Mouse (Mus musculus) G1E (cell line): ENCODE results near the gene Pgm5. TPM values are rescaled to one million over a fixed set of nuclear protein-coding genes. Genes with fewer than 3 reads are reported as not detected.

Experiments
- ATAC-seq: 2 replicates; pipeline ENCODE4 v1.8.0; 2016; ENCODE audit warnings: mild to moderate bottlenecking; ENCODE audit not compliant: insufficient number of reproducible peaks, poor library complexity, low FRiP score, severe bottlenecking; ENCODE audit errors: extremely low read depth
- DNase-seq: peaks from one replicate; pipeline ENCODE4 v3.0.0; 2012; ENCODE audit warnings: low spot score
- H3K27me3 ChIP-seq: 2 replicates; pipeline ENCODE4 v1.6.1; 2012; ENCODE audit warnings: mild to moderate bottlenecking, low read length, inconsistent platforms; ENCODE audit not compliant: insufficient read depth
- H3K36me3 ChIP-seq: replicated peaks from 2 replicates; pipeline ENCODE3; 2012; ENCODE audit warnings: mild to moderate bottlenecking, inconsistent platforms
- H3K4me1 ChIP-seq: 2 replicates; pipeline ENCODE4 v1.6.1; 2012; ENCODE audit warnings: low read depth, low read length, inconsistent platforms, mixed read lengths; ENCODE audit not compliant: insufficient read depth
- H3K4me3 ChIP-seq: 2 replicates; pipeline ENCODE4 v1.5.1; 2012; ENCODE audit warnings: low read depth, mild to moderate bottlenecking, inconsistent platforms, low read length, moderate library complexity, mixed read lengths
- H3K9me3 ChIP-seq: replicated peaks from 2 replicates; pipeline ENCODE4 v1.6.1; 2012; ENCODE audit warnings: inconsistent platforms
- CTCF ChIP-seq: IDR thresholded peaks from 2 replicates; pipeline ENCODE4 v1.5.1; 2012; ENCODE audit warnings: low read depth, low read length, inconsistent platforms, mixed read lengths
- GATA1 ChIP-seq: IDR thresholded peaks from 2 replicates; pipeline ENCODE4 v1.6.1; 2012; ENCODE audit warnings: borderline replicate concordance, low read length, inconsistent platforms, mixed read lengths
- GATA2 ChIP-seq: IDR thresholded peaks from 2 replicates; pipeline ENCODE4 v1.6.1; 2012; ENCODE audit warnings: low read depth, low read length, inconsistent platforms, borderline replicate concordance
- POLR2AphosphoS5 ChIP-seq: IDR thresholded peaks from 2 replicates; pipeline ENCODE4 v1.6.1; 2012; ENCODE audit warnings: low read depth, low read length, inconsistent platforms; ENCODE audit not compliant: insufficient replicate concordance
- TAL1 ChIP-seq: conservative IDR thresholded peaks from 2 replicates; pipeline ENCODE4 v1.6.1; 2012; ENCODE audit warnings: low read depth, low read length, inconsistent platforms, mixed read lengths
- polyA plus RNA-seq: library from polyadenylated mRNA; stranded (reverse); fragments of >175 nt; gene quantifications from 2 replicates; pipeline ENCODE4 v1.2.3, GENCODE M21; 2012
- total RNA-seq, 2 experiments: library from RNA; stranded (forward) in 1 of 2; stranded (reverse) in 1 of 2; fragments of 200-1000 nt in 1 of 2; fragments of >200 nt in 1 of 2; fragmentation: Nextera tagmentation in 1 of 2; gene quantifications; 2 replicates each; pipeline ENCODE4 v1.2.3; 2014 to 2017

Gene Pgm5
- total and polyA plus RNA-seq, 3 experiments, result 0.16 TPM; not detected in 2

- H3K9me3 ChIP-seq, result no peaks in the 10 kb centered on the region
- no peaks in the 10 kb centered on the region for H3K36me3 ChIP-seq
- no peaks in the 10 kb centered on the region for H3K4me1 ChIP-seq
- DNase-seq, result no peak
- H3K4me3 ChIP-seq, result no peak overlapping the region
- no peaks in the 10 kb centered on the region for H3K27me3 ChIP-seq
- no peak for ATAC-seq
- no peak for TF ChIP-seq POLR2AphosphoS5
- no peak for TF ChIP-seq TAL1
- TF ChIP-seq GATA2, result no peak
- no peak for TF ChIP-seq CTCF
- TF ChIP-seq GATA1, result no peak
Observed at GRCm38 (mm10) chr19:24779996-24780395, 81.7 kb downstream of the Pgm5 start.

DNA sequence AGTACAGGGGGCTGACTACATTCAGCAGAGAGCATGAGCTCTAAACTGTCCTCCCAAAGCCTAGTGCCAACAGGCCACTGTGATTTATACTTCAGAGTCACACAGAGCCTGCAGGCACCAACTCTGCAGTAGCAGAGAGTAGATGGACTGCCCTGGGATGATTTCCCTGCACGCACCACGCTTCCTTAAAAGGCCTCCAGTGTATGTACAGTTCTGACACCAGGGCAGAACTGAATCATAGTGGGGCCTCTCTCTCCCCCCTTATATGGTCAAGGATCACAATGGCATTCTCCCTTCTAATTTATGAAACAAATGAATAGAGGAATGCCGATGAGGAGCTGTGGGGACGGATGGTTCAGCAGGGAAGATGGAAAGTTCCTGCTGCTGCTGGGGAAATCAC is 91.3 kb downstream of the Pgm5 start:
- Histone ChIP-seq H3K4me1 (no peaks in the 10 kb centered on the region), H3K9me3 (no peaks in the 10 kb centered on the region), H3K36me3 (no peaks in the 10 kb centered on the region), H3K27me3 (peaks cover 3% of the 10 kb centered on the region; the same call in 1 of the 2 replicates), H3K4me3 (no peak overlapping the region)
- no peak for DNase-seq
- TF ChIP-seq TAL1 (no peak), POLR2AphosphoS5 (no peak), CTCF (no peak), GATA2 (no peak), GATA1 (no peak)
- no peak for ATAC-seq

DNA sequence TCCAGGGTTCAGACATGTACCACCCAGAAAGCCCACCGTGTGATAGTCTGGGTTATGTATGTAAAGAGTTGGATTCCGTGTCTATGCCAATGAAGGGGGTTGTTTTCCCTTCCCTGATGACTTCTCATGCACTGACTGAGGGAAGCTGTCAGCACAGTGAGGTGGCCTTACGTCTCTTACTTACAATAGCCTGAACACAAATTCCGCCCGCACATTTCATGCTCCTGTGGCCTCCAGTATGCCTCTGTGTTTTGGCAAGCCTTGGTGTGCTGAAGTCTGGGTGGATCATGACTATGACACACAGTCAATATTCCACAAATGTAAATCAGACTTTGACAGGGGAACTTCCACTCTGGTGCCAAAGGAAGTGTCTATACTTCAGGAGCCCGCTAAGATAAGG is 94.3 kb downstream of the Pgm5 start:
- TF ChIP-seq TAL1 (no peak), GATA1 (no peak), POLR2AphosphoS5 (no peak), GATA2 (no peak), CTCF (no peak)
- Histone ChIP-seq H3K4me3 (no peak overlapping the region), H3K27me3 (no peaks in the 10 kb centered on the region), H3K36me3 (no peaks in the 10 kb centered on the region), H3K4me1 (no peaks in the 10 kb centered on the region), H3K9me3 (no peaks in the 10 kb centered on the region)
- ATAC-seq (no peak), DNase-seq (no peak)

GRCm38 (mm10) chr19:24762473-24763149 is 99.0 kb downstream of the Pgm5 start:
- TF ChIP-seq GATA2, result no peak
- no peak for TF ChIP-seq CTCF
- no peak for TF ChIP-seq TAL1
- no peak for TF ChIP-seq GATA1
- TF ChIP-seq POLR2AphosphoS5, result no peak
- Histone ChIP-seq H3K9me3 (no peaks in the 10 kb centered on the region), H3K36me3 (no peaks in the 10 kb centered on the region), H3K27me3 (peaks cover 3% of the 10 kb centered on the region; the same call in 1 of the 2 replicates), H3K4me3 (no peak overlapping the region), H3K4me1 (no peaks in the 10 kb centered on the region)
- ATAC-seq, result no peak
- DNase-seq, result no peak

DNA sequence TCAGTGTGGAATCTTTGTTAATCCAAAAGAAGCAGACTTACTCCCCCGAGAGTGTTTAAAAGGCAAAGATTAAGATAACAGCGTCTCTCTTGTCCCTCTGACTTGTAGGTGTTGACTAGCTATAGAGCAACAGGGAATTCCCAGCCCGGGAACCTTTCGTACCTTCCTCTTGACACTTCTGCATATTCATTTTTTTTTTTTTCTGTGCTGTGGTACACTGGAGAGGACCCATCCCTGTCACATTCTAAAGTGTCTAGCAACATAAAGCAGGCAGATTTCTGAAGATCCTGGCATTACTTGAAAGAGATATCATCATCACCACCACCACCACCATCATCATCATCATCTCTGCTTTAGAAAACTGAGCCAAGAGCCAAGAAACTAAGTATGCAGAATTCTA is 105.0 kb downstream of the Pgm5 start:
- Histone ChIP-seq H3K27me3 (peaks cover 10% of the 10 kb centered on the region), H3K4me3 (no peak overlapping the region), H3K9me3 (no peaks in the 10 kb centered on the region), H3K36me3 (no peaks in the 10 kb centered on the region), H3K4me1 (no peaks in the 10 kb centered on the region)
- ATAC-seq, result no peak
- TF ChIP-seq CTCF (no peak), POLR2AphosphoS5 (no peak), GATA1 (no peak), GATA2 (no peak), TAL1 (no peak)
- no peak for DNase-seq

- H3K27me3 ChIP-seq, result peaks cover 7% of the 10 kb centered on the region
- H3K36me3 ChIP-seq, result no peaks in the 10 kb centered on the region
- H3K4me1 ChIP-seq, result no peaks in the 10 kb centered on the region
- ATAC-seq (no peak), DNase-seq (no peak)
- H3K4me3 ChIP-seq, result no peak overlapping the region
- H3K9me3 ChIP-seq, result no peaks in the 10 kb centered on the region
- TF ChIP-seq GATA1 (no peak), CTCF (no peak), POLR2AphosphoS5 (no peak), TAL1 (no peak), GATA2 (no peak)
Observed at GRCm38 (mm10) chr19:24754440-24754785, 107.2 kb downstream of the Pgm5 start.
